Mouse (Mus musculus) layer of hippocampus, postnatal 14 days (tissue): ENCODE results near the gene Vmn1r194. TPM values are rescaled to one million over a fixed set of nuclear protein-coding genes. Genes with fewer than 3 reads are reported as not detected.
"Not testable (repeated sequence)": the region's sequence is repeated elsewhere in the genome, so short reads cannot be mapped to it uniquely, and the experiment has no call there.

Experiments used
- DNase-seq, 2 experiments: peaks; one replicate each; pipeline ENCODE4 v3.0.0; 2021 to 2022; ENCODE audit warnings: low spot score in 2 of 2, mixed read lengths in 1 of 2
- long read RNA-seq, 2 experiments: library from polyadenylated mRNA; stranded (forward); transcript quantifications; one replicate each; pipeline ENCODE4 v2.0.0; 2021
- microRNA-seq, 2 experiments: library from miRNA; unstranded; fragments of <30 nt; microRNA quantifications; one replicate each; pipeline ENCODE4 v1.2.0; 2021
- total RNA-seq, 2 experiments: library from RNA; stranded (reverse); gene quantifications; 2 replicates each; pipeline ENCODE4 v1.2.3; 2021

The Vmn1r194 gene
- not detected for total RNA-seq
- long read RNA-seq, experiment 1: 0 reads
- long read RNA-seq, experiment 2: 0 reads

DNA sequence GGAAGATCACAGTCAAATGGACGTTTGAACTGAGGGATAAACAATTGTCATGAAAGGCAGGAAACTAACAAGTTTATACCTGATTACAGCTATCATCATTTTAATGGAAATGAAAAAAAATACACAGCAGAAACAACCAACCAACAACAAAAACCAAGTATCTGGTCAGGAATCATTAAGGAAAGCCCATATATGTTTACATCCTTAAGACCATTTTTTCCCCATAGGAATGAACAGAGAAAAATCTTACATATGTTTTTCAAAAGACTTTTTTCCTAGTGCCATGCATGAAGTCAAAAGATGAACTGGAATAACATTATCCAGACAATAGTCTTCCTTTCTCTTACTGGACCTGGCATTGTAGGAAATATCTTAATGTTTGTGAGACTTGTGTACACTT is at the start of gene Vmn1r194:
Gene Vmn1r194, plus strand, starts transcription at position 301 of the 400 bp plus-strand sequence.
- DNase-seq: no peak

- not testable (repeated sequence) for DNase-seq
Measured at GRCm38 (mm10) chr13:22223060-22223459, 21.0 kb upstream of the Vmn1r194 start, which contains the start of gene Vmn1r193. Vmn1r193 (minus strand) TSS chr13:22223160.

DNA sequence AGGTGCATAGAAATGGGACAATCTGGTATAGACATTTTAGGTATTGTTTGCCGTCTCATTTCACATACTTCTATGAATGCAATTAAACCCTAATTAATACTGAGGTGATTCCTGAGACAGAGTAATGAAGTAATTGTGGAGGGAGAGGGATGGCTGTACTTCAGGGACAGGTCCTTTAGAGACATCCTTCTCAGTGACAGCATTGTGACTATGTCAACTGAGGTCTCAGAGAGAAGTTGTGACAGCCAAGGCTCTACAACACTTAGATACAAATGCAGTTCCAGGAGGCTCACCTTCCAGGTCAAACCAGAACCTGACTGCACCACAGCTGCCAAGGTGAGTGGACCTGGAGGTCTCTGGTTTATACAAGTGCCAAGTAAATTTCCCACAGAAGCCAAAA is 26.2 kb downstream of the Vmn1r194 start, which contains the start of gene Vmn1r195:
Gene Vmn1r195, plus strand, starts transcription at position 301 of the 400 bp plus-strand sequence.
- DNase-seq: not testable (repeated sequence)

- DNase-seq: no peak
Measured at GRCm38 (mm10) chr13:22271721-22272120, 27.7 kb downstream of the Vmn1r194 start.

DNA sequence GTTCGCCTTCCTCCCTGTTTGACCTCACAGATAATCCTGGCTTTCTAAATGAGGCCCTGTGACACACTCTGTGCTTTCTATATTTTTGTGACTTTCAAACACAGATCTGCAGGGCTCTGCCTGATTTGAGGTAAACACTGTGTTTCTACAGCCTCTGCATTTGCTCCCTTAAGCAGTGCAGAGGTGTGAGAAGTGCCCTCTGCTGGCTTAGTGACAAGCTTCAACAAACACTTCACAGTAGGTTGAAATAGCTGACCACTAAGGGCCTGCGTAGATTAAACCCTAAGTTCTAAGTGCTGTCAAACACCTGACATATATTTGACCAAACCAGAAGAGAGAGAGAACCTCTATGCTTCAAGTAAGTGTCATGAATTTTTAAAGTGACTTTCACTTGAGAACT is 40.6 kb downstream of the Vmn1r194 start:
- no peak for DNase-seq

- DNase-seq: no peak
Measured at GRCm38 (mm10) chr13:22289620-22290019, 45.6 kb downstream of the Vmn1r194 start, which contains the start of gene Vmn1r196. Vmn1r196 (plus strand) TSS chr13:22289920.

Small RNAs within 50 kb of the gene (microRNA-seq; reads per million reads assigned to microRNA genes)
- gene Gm23282 (0 reads per million in 2 experiments), gene Gm25084 (0 reads per million in 2 experiments)

Other genes starting within 250 kb of the Vmn1r194 start
- gene Prss16, start 234.5 kb upstream of the Vmn1r194 start, total RNA-seq: under 1 TPM in 1 of 2 experiments, not detected in 1; 0.46 TPM
- gene Hist1h2ah, start 208.6 kb upstream of the Vmn1r194 start, total RNA-seq: 10 to 100 TPM; 60.0 to 62.5 TPM
- gene Hist1h2bk, start 208.3 kb upstream of the Vmn1r194 start, total RNA-seq: 10 to 100 TPM; 22.2 to 42.1 TPM
- gene Hist1h4i, start 202.9 kb upstream of the Vmn1r194 start, total RNA-seq: 10 to 100 TPM; 42.3 to 60.3 TPM
- 10 to 100 TPM; 26.7 to 27.2 TPM for gene Hist1h2ag, start 201.3 kb upstream of the Vmn1r194 start, total RNA-seq
- 10 to 100 TPM; 17.3 to 22.7 TPM for gene Hist1h2bj, start 201.0 kb upstream of the Vmn1r194 start, total RNA-seq
- not detected for gene Vmn1r188, start 159.8 kb upstream of the Vmn1r194 start, total RNA-seq
- gene Vmn1r189, start 138.4 kb upstream of the Vmn1r194 start, total RNA-seq: not detected
- not detected for gene Vmn1r191, start 60.2 kb upstream of the Vmn1r194 start, total RNA-seq
- gene Vmn1r192, start 53.1 kb upstream of the Vmn1r194 start, total RNA-seq: not detected
- not detected for gene Vmn1r193, start 21.1 kb upstream of the Vmn1r194 start, total RNA-seq
- gene Vmn1r195, start 26.3 kb downstream of the Vmn1r194 start, total RNA-seq: not detected
- not detected for gene Vmn1r196, start 45.7 kb downstream of the Vmn1r194 start, total RNA-seq
- gene Vmn1r197, start 80.4 kb downstream of the Vmn1r194 start, total RNA-seq: not detected
- not detected for gene Vmn1r198, start 106.1 kb downstream of the Vmn1r194 start, total RNA-seq
- gene Vmn1r199, start 135.6 kb downstream of the Vmn1r194 start, total RNA-seq: not detected
- not detected for gene Vmn1r200, start 146.2 kb downstream of the Vmn1r194 start, total RNA-seq
- gene Vmn1r201, start 227.7 kb downstream of the Vmn1r194 start, total RNA-seq: not detected